Mouse (Mus musculus) CD4-positive, CD25-positive, alpha-beta regulatory T cell, adult 4 months (primary cell): ENCODE measurements around the gene Socs2. TPM values are rescaled to one million over a fixed set of nuclear protein-coding genes. Genes with fewer than 3 reads are reported as not detected.

Experiments used
- ATAC-seq: one replicate; pipeline ENCODE4 v1.8.0; 2017
- polyA plus RNA-seq, 2 experiments: library from polyadenylated mRNA; unstranded; fragments of 100-300 nt; shearing (Covaris generic); gene quantifications; one replicate each; pipeline ENCODE4 v1.2.1; 2017

Gene Socs2
- polyA plus RNA-seq, 2 experiments from 2014 or later: 37.5 to 40.4 TPM

- ATAC-seq: no peak
Measured at GRCm38 (mm10) chr10:95420284-95420683, 3.3 kb upstream of the Socs2 start.

- no peak for ATAC-seq
Measured at GRCm38 (mm10) chr10:95419726-95420125, 2.7 kb upstream of the Socs2 start.

GRCm38 (mm10) chr10:95418631-95419030 lies 1.7 kb upstream of the Socs2 start:
- ATAC-seq: no peak

GRCm38 (mm10) chr10:95417496-95418236 lies 686 bp upstream of the Socs2 start:
- peak; percentile 24 for ATAC-seq

- ATAC-seq: no peak
Measured at GRCm38 (mm10) chr10:95416361-95416684, 657 bp downstream of the Socs2 start.

GRCm38 (mm10) chr10:95415533-95416360 lies 1.2 kb downstream of the Socs2 start:
- peak; percentile 40 for ATAC-seq

GRCm38 (mm10) chr10:95415159-95415532 lies 1.8 kb downstream of the Socs2 start:
- ATAC-seq: peak; percentile 5

GRCm38 (mm10) chr10:95414316-95415158 lies 2.4 kb downstream of the Socs2 start:
- ATAC-seq: peak; percentile 12

- no peak for ATAC-seq
Measured at GRCm38 (mm10) chr10:95411139-95411538, 5.8 kb downstream of the Socs2 start.

- no peak for ATAC-seq
Measured at GRCm38 (mm10) chr10:95410709-95411108, 6.3 kb downstream of the Socs2 start.

- ATAC-seq: no peak
Measured at GRCm38 (mm10) chr10:95410209-95410608, 6.8 kb downstream of the Socs2 start.

GRCm38 (mm10) chr10:95409149-95409548 lies 7.8 kb downstream of the Socs2 start:
- ATAC-seq: no peak

- no peak for ATAC-seq
Measured at GRCm38 (mm10) chr10:95408487-95408886, 8.5 kb downstream of the Socs2 start.

GRCm38 (mm10) chr10:95407541-95408160 lies 9.3 kb downstream of the Socs2 start:
- no peak for ATAC-seq

- ATAC-seq: no peak
Measured at GRCm38 (mm10) chr10:95404774-95405173, 12.2 kb downstream of the Socs2 start.

- no peak for ATAC-seq
Measured at GRCm38 (mm10) chr10:95399689-95400354, 17.2 kb downstream of the Socs2 start.

GRCm38 (mm10) chr10:95398489-95398888 lies 18.5 kb downstream of the Socs2 start:
- ATAC-seq: no peak

GRCm38 (mm10) chr10:95397191-95397835 lies 19.7 kb downstream of the Socs2 start:
- ATAC-seq: no peak

- no peak for ATAC-seq
Measured at GRCm38 (mm10) chr10:95396356-95396755, 20.6 kb downstream of the Socs2 start.

GRCm38 (mm10) chr10:95394819-95395812 lies 21.9 kb downstream of the Socs2 start:
- ATAC-seq: peak; percentile 62
